In genomic region chr12:102598535-102598934, GRCm38 (mm10) we compare ENCODE assay signal across 20 mouse cellular contexts. TPM values are rescaled to one million over a fixed set of nuclear protein-coding genes. Genes with fewer than 3 reads are reported as not detected.
DNase-seq lines count a peak whose midpoint lies in the region; ATAC-seq and TF ChIP-seq lines count a peak whose summit lies in the region.
"Had no signal": no experiment of that assay in that cellular context is flagged by ENCODE, and none has a peak within 500 bp of the region (broad histone marks: within the 10 kb centered on the region; RNA-seq: fewer than 3 reads in every experiment).

No protein-coding gene starts in this region.

- no peak for TF ChIP-seq POLR2A in testis, adult 2 months (IDR thresholded peaks at IDR 0.05; ENCODE audit: control insufficient read depth, low read depth, low read length)

- H3K36me3 ChIP-seq in forebrain, postnatal 0 days (ENCODE audit: insufficient read depth) = no peaks in the 10 kb centered on the region
- peaks cover 9% of the 10 kb centered on the region for H3K36me3 ChIP-seq in forebrain, embryonic 13.5 days (ENCODE audit: poor library complexity, severe bottlenecking)
- no peaks in the 10 kb centered on the region for H3K36me3 ChIP-seq in testis, adult 2 months (ENCODE audit: control insufficient read depth, insufficient read depth, low read length)
- no peaks in the 10 kb centered on the region for H3K36me3 ChIP-seq in splenic B cell, adult 2 months (ENCODE audit: control insufficient read depth, insufficient read depth, low read length, poor library complexity, severe bottlenecking)
- H3K36me3 ChIP-seq: heart, embryonic 15.5 days; liver, embryonic 13.5 days had no signal

- H3K27ac ChIP-seq in forebrain, postnatal 0 days (ENCODE audit: low read depth, low read length) = no peak overlapping the region
- no peak overlapping the region for H3K27ac ChIP-seq in forebrain, embryonic 13.5 days
- H3K27ac ChIP-seq in layer of hippocampus, adult 2 months = no peak overlapping the region
- no peak overlapping the region for H3K27ac ChIP-seq in testis, adult 2 months (ENCODE audit: control insufficient read depth, insufficient read depth, low read depth, low read length)
- H3K27ac ChIP-seq: forebrain, embryonic 12.5 days; liver, embryonic 13.5 days; neural tube, embryonic 12.5 days had no signal

- no peak for DNase-seq in forebrain, postnatal 0 days
- no peak for DNase-seq in layer of hippocampus, adult 2 months (ENCODE audit: low spot score in 2 of 2)
- no peak for DNase-seq in layer of hippocampus, adult 9-11 months
- no peak for DNase-seq in testis, postnatal 14 days (ENCODE audit: low spot score)
- DNase-seq in splenic B cell, adult 2 months (ENCODE audit: low read depth, low spot score) = peak; percentile 16
- DNase-seq in urinary bladder, postnatal 36 days (ENCODE audit: low spot score in 2 of 2) = no peak
- DNase-seq: adrenal gland, postnatal 10 days; cerebellum, adult 11-12 months; cerebellum, postnatal 36 days; kidney, adult 18-20 months; liver, embryonic 13.5 days; lung, postnatal 36 days had no signal

- no peak for ATAC-seq in forebrain, postnatal 0 days
- ATAC-seq in forebrain, embryonic 13.5 days = no peak

- H3K4me2 ChIP-seq in forebrain, postnatal 0 days (ENCODE audit: low read depth) = no peak overlapping the region
- H3K4me2 ChIP-seq in forebrain, embryonic 13.5 days = no peak overlapping the region
- H3K4me2 ChIP-seq: forebrain, embryonic 12.5 days; heart, embryonic 15.5 days; liver, embryonic 13.5 days; neural tube, embryonic 12.5 days had no signal

- 97% methylated on average over 3 of the region's 3 CpGs for WGBS in forebrain, postnatal 0 days
- WGBS in forebrain, embryonic 13.5 days = 96% methylated on average over 3 of the region's 3 CpGs

- H3K9me3 ChIP-seq in forebrain, postnatal 0 days (ENCODE audit: low read length) = no peaks in the 10 kb centered on the region
- H3K9me3 ChIP-seq in forebrain, embryonic 13.5 days (replicated peaks) = no peaks in the 10 kb centered on the region; the same call in 1 of the 2 replicates
- H3K9me3 ChIP-seq: heart, embryonic 15.5 days had no signal

- peak; percentile 33; the same call in 1 of the 2 replicates for TF ChIP-seq CTCF in forebrain, postnatal 0 days (IDR thresholded peaks at IDR 0.05; ENCODE audit: low read depth)
- peak; percentile 63 for TF ChIP-seq CTCF in layer of hippocampus, adult 2 months (conservative IDR thresholded peaks at IDR 0.05)
- TF ChIP-seq CTCF in testis, adult 2 months (IDR thresholded peaks at IDR 0.05; ENCODE audit: control insufficient read depth, insufficient read depth, insufficient replicate concordance, low read depth, low read length) = peak; percentile 48; the same call in 1 of the 2 replicates

- no peaks in the 10 kb centered on the region for H3K27me3 ChIP-seq in forebrain, postnatal 0 days (ENCODE audit: insufficient read depth, low read length)
- no peaks in the 10 kb centered on the region for H3K27me3 ChIP-seq in forebrain, embryonic 13.5 days
- no peaks in the 10 kb centered on the region for H3K27me3 ChIP-seq in testis, adult 2 months (ENCODE audit: control insufficient read depth, insufficient read depth, low read length)
- H3K27me3 ChIP-seq in splenic B cell, adult 2 months (ENCODE audit: control insufficient read depth, insufficient read depth, low read length, poor library complexity, severe bottlenecking) = no peaks in the 10 kb centered on the region
- H3K27me3 ChIP-seq: forebrain, embryonic 12.5 days; heart, embryonic 15.5 days; liver, embryonic 13.5 days; neural tube, embryonic 12.5 days had no signal

- no peak overlapping the region for H3K9ac ChIP-seq in forebrain, postnatal 0 days
- no peak overlapping the region for H3K9ac ChIP-seq in forebrain, embryonic 13.5 days
- H3K9ac ChIP-seq: forebrain, embryonic 12.5 days; heart, embryonic 15.5 days; liver, embryonic 13.5 days; neural tube, embryonic 12.5 days had no signal

- no peak overlapping the region for H3K4me3 ChIP-seq in forebrain, postnatal 0 days (ENCODE audit: low read depth, low read length)
- H3K4me3 ChIP-seq in forebrain, embryonic 13.5 days = no peak overlapping the region
- no peak overlapping the region for H3K4me3 ChIP-seq in layer of hippocampus, adult 2 months
- H3K4me3 ChIP-seq in testis, adult 2 months (ENCODE audit: control insufficient read depth, low read depth, low read length) = no peak overlapping the region
- H3K4me3 ChIP-seq: forebrain, embryonic 12.5 days; heart, embryonic 15.5 days; hindbrain, embryonic 10.5 days; liver, embryonic 13.5 days; neural tube, embryonic 12.5 days had no signal

- H3K4me1 ChIP-seq in forebrain, postnatal 0 days (ENCODE audit: insufficient read depth) = peaks cover 12% of the 10 kb centered on the region
- peaks cover 50% of the 10 kb centered on the region for H3K4me1 ChIP-seq in forebrain, embryonic 13.5 days
- no peaks in the 10 kb centered on the region for H3K4me1 ChIP-seq in testis, adult 2 months (ENCODE audit: control insufficient read depth, insufficient read depth, low read length)
- H3K4me1 ChIP-seq: liver, embryonic 13.5 days had no signal

RNA-seq across cellular contexts. Expression of gene Chga, which starts 43.8 kb away (rescaled TPM):
- total RNA-seq in forebrain, postnatal 0 days (2014; rRNA removed) = 108 and 123 TPM in 2 replicates
- polyA plus RNA-seq in forebrain, postnatal 0 days (2015; fragmentation: Nextera tagmentation; extraction: Ambion mirVana) = 130 and 171 TPM in 2 replicates
- 59.6 and 60.0 TPM in 2 replicates for polyA plus RNA-seq in forebrain, embryonic 13.5 days (2015; fragmentation: Nextera tagmentation; extraction: Ambion mirVana)
- 100 to 1,000 TPM; 123 to 124 TPM for total RNA-seq in layer of hippocampus, adult 2 months (2021)
- polyA plus RNA-seq in testis, adult 2 months (2012; rRNA removed) = 8.5 and 14.1 TPM in 2 replicates
- total RNA-seq: granulocyte monocyte progenitor cell, adult 5-6 weeks; monocyte, adult 5-6 weeks had no signal
